Comparison of ENCODE assay signal across 8 mouse cellular contexts in genomic region chr8:104250439-104251367, GRCm38 (mm10). TPM values are rescaled to one million over a fixed set of nuclear protein-coding genes. Genes with fewer than 3 reads are reported as not detected.
DNase-seq lines count a peak whose midpoint lies in the region; ATAC-seq and TF ChIP-seq lines count a peak whose summit lies in the region.

Gene Cklf (plus strand): TSS chr8:104250861.

- H3K27ac ChIP-seq in forebrain, embryonic 16.5 days (ENCODE audit: low read length) = peak within 1 kb of the TSS; percentile 61
- H3K27ac ChIP-seq in lung, embryonic 16.5 days (ENCODE audit: low read length) = peak within 1 kb of the TSS; percentile 92

- WGBS in forebrain, embryonic 16.5 days = 4% methylated on average over 41 of the region's 41 CpGs
- 3% methylated on average over 41 of the region's 41 CpGs for WGBS in lung, embryonic 16.5 days

- ATAC-seq in G1E (ENCODE audit: extremely low read depth, insufficient number of reproducible peaks, low FRiP score, poor library complexity, severe bottlenecking) = peak; percentile 51
- ATAC-seq in forebrain, embryonic 16.5 days = peak; percentile 79
- peak; percentile 87 for ATAC-seq in lung, embryonic 16.5 days (ENCODE audit: low read depth)

- TF ChIP-seq CTCF in G1E (IDR thresholded peaks at IDR 0.05; ENCODE audit: low read depth, low read length) = no peak

- peak within 1 kb of the TSS; percentile 89 for H3K4me2 ChIP-seq in forebrain, embryonic 16.5 days (ENCODE audit: low read length)
- H3K4me2 ChIP-seq in lung, embryonic 16.5 days (ENCODE audit: low read depth, low read length) = peak within 1 kb of the TSS; percentile 55

- peak within 1 kb of the TSS; percentile 82 for H3K4me3 ChIP-seq in G1E (ENCODE audit: low read depth, low read length)
- peak within 1 kb of the TSS; percentile 76 for H3K4me3 ChIP-seq in forebrain, embryonic 16.5 days (replicated peaks; ENCODE audit: low read length)
- H3K4me3 ChIP-seq in lung, embryonic 16.5 days (ENCODE audit: low read length) = peak within 1 kb of the TSS; percentile 82

- H3K27me3 ChIP-seq in G1E (ENCODE audit: insufficient read depth, low read length) = no peaks in the 10 kb centered on the region
- no peaks in the 10 kb centered on the region for H3K27me3 ChIP-seq in forebrain, embryonic 16.5 days (replicated peaks; ENCODE audit: control insufficient read depth, insufficient read depth, low read length)
- no peaks in the 10 kb centered on the region for H3K27me3 ChIP-seq in lung, embryonic 16.5 days (ENCODE audit: control insufficient read depth, insufficient read depth, low read depth, low read length)

- H3K9ac ChIP-seq in forebrain, embryonic 16.5 days (replicated peaks; ENCODE audit: low read depth, low read length) = peak within 1 kb of the TSS; percentile 72
- peak within 1 kb of the TSS; percentile 84 for H3K9ac ChIP-seq in lung, embryonic 16.5 days (ENCODE audit: low read length)

- peaks cover 72% of the 10 kb centered on the region for H3K4me1 ChIP-seq in G1E (ENCODE audit: insufficient read depth, low read depth, low read length)
- peaks cover 27% of the 10 kb centered on the region for H3K4me1 ChIP-seq in forebrain, embryonic 16.5 days (replicated peaks; ENCODE audit: control insufficient read depth, insufficient read depth, low read length)
- peaks cover 10% of the 10 kb centered on the region for H3K4me1 ChIP-seq in lung, embryonic 16.5 days (replicated peaks; ENCODE audit: control insufficient read depth, insufficient read depth, low read length)

- H3K9me3 ChIP-seq in G1E (replicated peaks) = no peaks in the 10 kb centered on the region
- no peaks in the 10 kb centered on the region for H3K9me3 ChIP-seq in forebrain, embryonic 16.5 days (ENCODE audit: control insufficient read depth, low read length)
- H3K9me3 ChIP-seq in lung, embryonic 16.5 days (ENCODE audit: control insufficient read depth, low read length) = no peaks in the 10 kb centered on the region

- peak; percentile 79 for DNase-seq in G1E (ENCODE audit: low spot score)
- peak; percentile 77 for DNase-seq in cerebellum, adult 11-12 months
- peak; percentile 87 to 89 for DNase-seq in heart, postnatal 36 days
- peak; percentile 49 to 71 for DNase-seq in layer of hippocampus, adult 8-10 months (ENCODE audit: low spot score in 2 of 2)
- peak; percentile 63 for DNase-seq in ovary, postnatal 10 days (ENCODE audit: low spot score)
- DNase-seq in thymus, postnatal 10 days (ENCODE audit: low spot score in 2 of 2) = peak; percentile 68 to 79

- intact Hi-C loops in heart, postnatal 36 days (cut with DNase I) = loop anchor here (2.0 to 5.0 kb wide), 4 partner anchors 52 to 322 kb away; partner anchors contain the start of gene Dync1li2

- H3K36me3 ChIP-seq in G1E (replicated peaks) = peaks cover 40% of the 10 kb centered on the region
- no peaks in the 10 kb centered on the region for H3K36me3 ChIP-seq in forebrain, embryonic 16.5 days (ENCODE audit: control insufficient read depth, insufficient read depth)
- no peaks in the 10 kb centered on the region for H3K36me3 ChIP-seq in lung, embryonic 16.5 days (ENCODE audit: control insufficient read depth, insufficient read depth, low read length)

RNA-seq across cellular contexts. Expression of gene Cklf, which starts in this region (rescaled TPM):
- 27.3 and 54.0 TPM in 2 replicates for total RNA-seq in G1E (2014; fragmentation: Nextera tagmentation)
- 67.7 and 79.1 TPM in 2 replicates for total RNA-seq in G1E (2017)
- 2.6 and 5.2 TPM in 2 replicates for polyA plus RNA-seq in G1E (2012)
- polyA plus RNA-seq in forebrain, embryonic 16.5 days (2015; fragmentation: Nextera tagmentation; extraction: Ambion mirVana) = 36.0 and 36.3 TPM in 2 replicates
- total RNA-seq in heart, postnatal 36 days (2021) = 1 to 10 TPM; 4.1 to 4.4 TPM
- 10 to 100 TPM in 1 of 4 experiments, 1 to 10 TPM in 3; 7.5 to 12.1 (median 8.4) TPM for total RNA-seq in layer of hippocampus, adult 8-10 months (2022)
- 41.4 and 42.1 TPM in 2 replicates for polyA plus RNA-seq in lung, embryonic 16.5 days (2015; fragmentation: Nextera tagmentation; extraction: Ambion mirVana)

Comparison
In these comparisons a context has a peak if more than half of its experiments do, and no peak if none do; other contexts are left out.
1. Peak in every context shown above with its lines: DNase-seq, ATAC-seq, H3K4me3 ChIP-seq and H3K27ac ChIP-seq.